Mouse (Mus musculus) MEL (cell line): ENCODE data around the gene Nanos3.
A peak's percentile ranks its signal among the peaks of the same experiment; 100 is the strongest.

Experiments
- CHD1 ChIP-seq: IDR thresholded peaks from 2 replicates; pipeline ENCODE4 v1.6.1; 2012; ENCODE audit warnings: low read depth, mild to moderate bottlenecking, inconsistent platforms, low read length, improper control_type of control experiment
- CTCF ChIP-seq, 3 experiments: IDR thresholded peaks in 2 of 3; conservative IDR thresholded peaks in 1 of 3; 2 replicates each; pipeline ENCODE4 v1.5.1; 2011 to 2012; ENCODE audit warnings: low read length in 3 of 3, low read depth in 2 of 3, mild to moderate bottlenecking in 2 of 3, improper control_type of control experiment in 1 of 3, inconsistent platforms in 1 of 3, mixed read lengths in 1 of 3, moderate library complexity in 1 of 3; ENCODE audit not compliant: control insufficient read depth in 1 of 3, insufficient read depth in 1 of 3, poor library complexity in 1 of 3, severe bottlenecking in 1 of 3
- EP300 ChIP-seq, 2 experiments: IDR thresholded peaks; 2 replicates each; pipeline ENCODE4 v1.6.1; 2011; ENCODE audit warnings: improper control_type of control experiment in 2 of 2, low read length in 2 of 2, low read depth in 1 of 2, mild to moderate bottlenecking in 1 of 2
- ETS1 ChIP-seq: IDR thresholded peaks from 2 replicates; pipeline ENCODE4 v1.6.1; 2012; ENCODE audit warnings: low read depth, mild to moderate bottlenecking, inconsistent platforms, low read length, improper control_type of control experiment, moderate library complexity
- GATA1 ChIP-seq: IDR thresholded peaks from 2 replicates; pipeline ENCODE4 v1.6.1; 2011; ENCODE audit warnings: low read depth, low read length, improper control_type of control experiment
- MAX ChIP-seq: IDR thresholded peaks from 2 replicates; pipeline ENCODE4 v1.6.1; 2011; ENCODE audit warnings: low read length, improper control_type of control experiment
- MYC ChIP-seq: IDR thresholded peaks from 2 replicates; pipeline ENCODE4 v1.6.1; 2011; ENCODE audit warnings: low read depth, mild to moderate bottlenecking, low read length, improper control_type of control experiment, moderate library complexity
- POLR2A ChIP-seq, 2 experiments: IDR thresholded peaks; 2 replicates each; pipeline ENCODE4 v1.6.1; 2011 to 2012; ENCODE audit warnings: low read length in 2 of 2, mild to moderate bottlenecking in 2 of 2, control low read depth in 1 of 2, improper control_type of control experiment in 1 of 2, low read depth in 1 of 2, moderate library complexity in 1 of 2; ENCODE audit not compliant: control insufficient read depth in 1 of 2, insufficient read depth in 1 of 2, poor library complexity in 1 of 2
- RCOR1 ChIP-seq: IDR thresholded peaks from 2 replicates; pipeline ENCODE4 v1.6.1; 2012; ENCODE audit warnings: low read depth, mild to moderate bottlenecking, inconsistent platforms, low read length, improper control_type of control experiment
- ZC3H11A ChIP-seq: IDR thresholded peaks from 2 replicates; pipeline ENCODE4 v1.6.1; 2012; ENCODE audit warnings: low read depth, mild to moderate bottlenecking, inconsistent platforms, low read length, improper control_type of control experiment

- no peak for TF ChIP-seq GATA1
- peak; percentile 54 for TF ChIP-seq MAX
- peak in 1 of 2 experiments; percentile 72; a peak in 3 of 4 replicates for TF ChIP-seq POLR2A (IDR thresholded peaks at IDR 0.05; ENCODE audit: control insufficient read depth in 1 of 2, insufficient read depth in 1 of 2, low read depth in 1 of 2, low read length in 2 of 2, poor library complexity in 1 of 2)
- no peak for TF ChIP-seq MYC
- no peak for TF ChIP-seq CHD1
- TF ChIP-seq EP300 (IDR thresholded peaks at IDR 0.05; ENCODE audit: low read depth in 1 of 2, low read length in 2 of 2) = no peak
- no peak for TF ChIP-seq CTCF (IDR thresholded peaks at IDR 0.05 in 2 of 3, conservative IDR thresholded peaks at IDR 0.05 in 1 of 3; ENCODE audit: control insufficient read depth in 1 of 3, insufficient read depth in 1 of 3, low read depth in 2 of 3, low read length in 3 of 3, poor library complexity in 1 of 3, severe bottlenecking in 1 of 3)
- TF ChIP-seq ETS1 = no peak
- no peak for TF ChIP-seq RCOR1
- no peak for TF ChIP-seq ZC3H11A
These were observed 1.5 kb downstream of the Nanos3 start for GRCm38 (mm10) chr8:84183261-84184084.
